Mouse (Mus musculus): Measurements from ENCODE around the gene Slc37a1. TPM values are rescaled to one million over a fixed set of nuclear protein-coding genes. Genes with fewer than 3 reads are reported as not detected.

Gene Slc37a1
- polyA plus RNA-seq, 1 experiment: 0.14 TPM

GRCm38 (mm10) chr17:31323379-31323778 is 36.8 kb downstream of the Slc37a1 start:
- Histone ChIP-seq H3K4me3 (ENCODE audit: insufficient read depth, poor library complexity, severe bottlenecking) (no peak overlapping the region), H3K79me3 (ENCODE audit: low read depth) (no peaks in the 10 kb centered on the region), H3K36me3 (ENCODE audit: control insufficient read depth, insufficient read depth) (no peaks in the 10 kb centered on the region), H3ac (ENCODE audit: control insufficient read depth, insufficient read length, low read depth) (no peak overlapping the region), H3K79me2 (ENCODE audit: control insufficient read depth, insufficient read depth) (no peaks in the 10 kb centered on the region), H3K27me3 (ENCODE audit: control insufficient read depth, insufficient read depth, insufficient read length) (peaks cover 5% of the 10 kb centered on the region)
- no peak for TF ChIP-seq MYOG (IDR thresholded peaks at IDR 0.05; ENCODE audit: control insufficient read depth, extremely low read depth, insufficient read length)
- TF ChIP-seq MAX (IDR thresholded peaks at IDR 0.05): no peak
- TF ChIP-seq USF1 (IDR thresholded peaks at IDR 0.05; ENCODE audit: low read depth): no peak
- TF ChIP-seq FOSL1 (IDR thresholded peaks at IDR 0.05; ENCODE audit: insufficient read depth, low read length, poor library complexity, severe bottlenecking): no peak

- no peak overlapping the region for H3ac ChIP-seq (ENCODE audit: control insufficient read depth, insufficient read length, low read depth)
- no peak overlapping the region for H3K4me3 ChIP-seq (ENCODE audit: insufficient read depth, poor library complexity, severe bottlenecking)
- H3K36me3 ChIP-seq (ENCODE audit: control insufficient read depth, insufficient read depth): no peaks in the 10 kb centered on the region
- peaks cover 5% of the 10 kb centered on the region for H3K27me3 ChIP-seq (ENCODE audit: control insufficient read depth, insufficient read depth, insufficient read length)
- TF ChIP-seq MAX (IDR thresholded peaks at IDR 0.05) (no peak), CEBPB (IDR thresholded peaks at IDR 0.05; ENCODE audit: low read depth) (no peak), MYOG (IDR thresholded peaks at IDR 0.05; ENCODE audit: control insufficient read depth, extremely low read depth, insufficient read length) (no peak), USF1 (IDR thresholded peaks at IDR 0.05; ENCODE audit: low read depth) (no peak), CTCF (IDR thresholded peaks at IDR 0.05; ENCODE audit: control insufficient read depth, insufficient read depth, insufficient read length) (no peak), FOSL1 (IDR thresholded peaks at IDR 0.05; ENCODE audit: insufficient read depth, low read length, poor library complexity, severe bottlenecking) (no peak), MYOD1 (IDR thresholded peaks at IDR 0.05; ENCODE audit: control insufficient read depth, insufficient read length, low read depth) (no peak)
- H3K79me3 ChIP-seq (ENCODE audit: low read depth): no peaks in the 10 kb centered on the region
- H3K79me2 ChIP-seq (ENCODE audit: control insufficient read depth, insufficient read depth): no peaks in the 10 kb centered on the region
Observed at GRCm38 (mm10) chr17:31324227-31324626, 37.6 kb downstream of the Slc37a1 start.

- Histone ChIP-seq H3K79me2 (ENCODE audit: control insufficient read depth, insufficient read depth) (no peaks in the 10 kb centered on the region), H3K36me3 (ENCODE audit: control insufficient read depth, insufficient read depth) (no peaks in the 10 kb centered on the region), H3K4me3 (ENCODE audit: insufficient read depth, poor library complexity, severe bottlenecking) (no peak overlapping the region), H3K27me3 (ENCODE audit: control insufficient read depth, insufficient read depth, insufficient read length) (no peaks in the 10 kb centered on the region), H3ac (ENCODE audit: control insufficient read depth, insufficient read length, low read depth) (no peak overlapping the region), H3K79me3 (ENCODE audit: low read depth) (no peaks in the 10 kb centered on the region)
- no peak for TF ChIP-seq MYOG (IDR thresholded peaks at IDR 0.05; ENCODE audit: control insufficient read depth, extremely low read depth, insufficient read length)
- peak; percentile 14 for TF ChIP-seq CTCF (IDR thresholded peaks at IDR 0.05; ENCODE audit: control insufficient read depth, insufficient read depth, insufficient read length)
- TF ChIP-seq CEBPB (IDR thresholded peaks at IDR 0.05; ENCODE audit: low read depth): no peak
Observed at GRCm38 (mm10) chr17:31325451-31326219, 39.0 kb downstream of the Slc37a1 start.

GRCm38 (mm10) chr17:31326220-31326852 is 39.7 kb downstream of the Slc37a1 start:
- H3ac ChIP-seq (ENCODE audit: control insufficient read depth, insufficient read length, low read depth): no peak overlapping the region
- no peak overlapping the region for H3K4me3 ChIP-seq (ENCODE audit: insufficient read depth, poor library complexity, severe bottlenecking)
- no peaks in the 10 kb centered on the region for H3K79me3 ChIP-seq (ENCODE audit: low read depth)
- H3K36me3 ChIP-seq (ENCODE audit: control insufficient read depth, insufficient read depth): no peaks in the 10 kb centered on the region
- H3K79me2 ChIP-seq (ENCODE audit: control insufficient read depth, insufficient read depth): no peaks in the 10 kb centered on the region
- TF ChIP-seq CEBPB (IDR thresholded peaks at IDR 0.05; ENCODE audit: low read depth) (no peak), FOSL1 (IDR thresholded peaks at IDR 0.05; ENCODE audit: insufficient read depth, low read length, poor library complexity, severe bottlenecking) (no peak), MAX (IDR thresholded peaks at IDR 0.05) (no peak), USF1 (IDR thresholded peaks at IDR 0.05; ENCODE audit: low read depth) (no peak), MYOG (IDR thresholded peaks at IDR 0.05; ENCODE audit: control insufficient read depth, extremely low read depth, insufficient read length) (no peak), CTCF (IDR thresholded peaks at IDR 0.05; ENCODE audit: control insufficient read depth, insufficient read depth, insufficient read length) (no peak), MYOD1 (IDR thresholded peaks at IDR 0.05; ENCODE audit: control insufficient read depth, insufficient read length, low read depth) (no peak)
- no peaks in the 10 kb centered on the region for H3K27me3 ChIP-seq (ENCODE audit: control insufficient read depth, insufficient read depth, insufficient read length)

- H3K36me3 ChIP-seq (ENCODE audit: control insufficient read depth, insufficient read depth): no peaks in the 10 kb centered on the region
- H3K79me3 ChIP-seq (ENCODE audit: low read depth): no peaks in the 10 kb centered on the region
- no peak overlapping the region for H3K4me3 ChIP-seq (ENCODE audit: insufficient read depth, poor library complexity, severe bottlenecking)
- TF ChIP-seq MYOD1 (IDR thresholded peaks at IDR 0.05; ENCODE audit: control insufficient read depth, insufficient read length, low read depth) (no peak), USF1 (IDR thresholded peaks at IDR 0.05; ENCODE audit: low read depth) (no peak), CTCF (IDR thresholded peaks at IDR 0.05; ENCODE audit: control insufficient read depth, insufficient read depth, insufficient read length) (no peak), FOSL1 (IDR thresholded peaks at IDR 0.05; ENCODE audit: insufficient read depth, low read length, poor library complexity, severe bottlenecking) (no peak), CEBPB (IDR thresholded peaks at IDR 0.05; ENCODE audit: low read depth) (no peak), MYOG (IDR thresholded peaks at IDR 0.05; ENCODE audit: control insufficient read depth, extremely low read depth, insufficient read length) (no peak), MAX (IDR thresholded peaks at IDR 0.05) (no peak)
- no peaks in the 10 kb centered on the region for H3K79me2 ChIP-seq (ENCODE audit: control insufficient read depth, insufficient read depth)
- H3ac ChIP-seq (ENCODE audit: control insufficient read depth, insufficient read length, low read depth): no peak overlapping the region
- no peaks in the 10 kb centered on the region for H3K27me3 ChIP-seq (ENCODE audit: control insufficient read depth, insufficient read depth, insufficient read length)
Observed at GRCm38 (mm10) chr17:31328466-31328865, 41.9 kb downstream of the Slc37a1 start.
